Mouse (Mus musculus) liver, postnatal 0 days (tissue): ENCODE measurements around the gene Gata5.

Source experiments
- CTCF ChIP-seq: sonication (generic); IDR thresholded peaks from 2 replicates; pipeline ENCODE4 v1.5.1; 2016; ENCODE audit warnings: antibody characterized with exemption, low read depth
- EP300 ChIP-seq: IDR thresholded peaks from 2 replicates; pipeline ENCODE4 v1.6.1; 2016; ENCODE audit warnings: antibody characterized with exemption, low read depth, mild to moderate bottlenecking

- TF ChIP-seq CTCF (peak; percentile 92), EP300 (no peak)
Measured at GRCm38 (mm10) chr2:180275836-180276235, 58.7 kb downstream of the Gata5 start.
